Comparison of ENCODE assay signal across 8 mouse cellular contexts in genomic region chr16:10411764-10412746, GRCm38 (mm10). TPM values are rescaled to one million over a fixed set of nuclear protein-coding genes. Genes with fewer than 3 reads are reported as not detected.
A peak's percentile ranks its signal among the peaks of the same experiment; 100 is the strongest.
DNase-seq lines count a peak whose midpoint lies in the region; ATAC-seq and TF ChIP-seq lines count a peak whose summit lies in the region.

Gene Nubp1, plus strand, starts transcription at chr16:10411948.

- peak; percentile 85; the same call in 1 of the 2 replicates for TF ChIP-seq POLR2A in bone marrow, adult 2 months (IDR thresholded peaks at IDR 0.05; ENCODE audit: borderline replicate concordance, control insufficient read depth, low read depth, low read length)

- H3K27ac ChIP-seq in bone marrow, adult 2 months (ENCODE audit: control insufficient read depth, insufficient read depth, low read depth, low read length, poor library complexity) = peak within 1 kb of the TSS; percentile 97
- H3K27ac ChIP-seq in embryonic facial prominence, embryonic 15.5 days (replicated peaks) = peak within 1 kb of the TSS; percentile 93
- peak within 1 kb of the TSS; percentile 84 for H3K27ac ChIP-seq in kidney, embryonic 14.5 days (ENCODE audit: low read depth, low read length)
- H3K27ac ChIP-seq in limb, embryonic 15.5 days = peak within 1 kb of the TSS; percentile 95

- H3K4me1 ChIP-seq in bone marrow, adult 2 months (ENCODE audit: control insufficient read depth, insufficient read depth, low read length) = peaks cover 1% of the 10 kb centered on the region
- peaks cover 9% of the 10 kb centered on the region for H3K4me1 ChIP-seq in embryonic facial prominence, embryonic 15.5 days
- peaks cover 10% of the 10 kb centered on the region for H3K4me1 ChIP-seq in kidney, embryonic 14.5 days (ENCODE audit: control insufficient read depth, insufficient read depth, low read length)
- H3K4me1 ChIP-seq in limb, embryonic 15.5 days = peaks cover 10% of the 10 kb centered on the region

- no peaks in the 10 kb centered on the region for H3K27me3 ChIP-seq in embryonic facial prominence, embryonic 15.5 days
- H3K27me3 ChIP-seq in kidney, embryonic 14.5 days (ENCODE audit: control insufficient read depth, insufficient read depth, low read length) = no peaks in the 10 kb centered on the region
- no peaks in the 10 kb centered on the region for H3K27me3 ChIP-seq in limb, embryonic 15.5 days

- TF ChIP-seq CTCF in bone marrow, adult 2 months (IDR thresholded peaks at IDR 0.05; ENCODE audit: control insufficient read depth, insufficient read depth, low read length) = no peak

- peak within 1 kb of the TSS; percentile 71 for H3K9ac ChIP-seq in embryonic facial prominence, embryonic 15.5 days
- H3K9ac ChIP-seq in kidney, embryonic 14.5 days (ENCODE audit: low read depth, low read length) = peak within 1 kb of the TSS; percentile 73
- H3K9ac ChIP-seq in limb, embryonic 15.5 days = peak within 1 kb of the TSS; percentile 79

- WGBS in bone marrow, adult 2 months = 3% methylated on average over 56 of the region's 56 CpGs
- WGBS in embryonic facial prominence, embryonic 15.5 days = 2% methylated on average over 56 of the region's 56 CpGs
- WGBS in kidney, embryonic 14.5 days = 3% methylated on average over 56 of the region's 56 CpGs
- WGBS in limb, embryonic 15.5 days = 3% methylated on average over 56 of the region's 56 CpGs

- peaks cover 36% of the 10 kb centered on the region for H3K36me3 ChIP-seq in embryonic facial prominence, embryonic 15.5 days
- peaks cover 33% of the 10 kb centered on the region for H3K36me3 ChIP-seq in kidney, embryonic 14.5 days (ENCODE audit: control insufficient read depth, insufficient read depth, low read length)
- peaks cover 38% of the 10 kb centered on the region for H3K36me3 ChIP-seq in limb, embryonic 15.5 days

- H3K9me3 ChIP-seq in embryonic facial prominence, embryonic 15.5 days (replicated peaks) = no peaks in the 10 kb centered on the region
- H3K9me3 ChIP-seq in kidney, embryonic 14.5 days (ENCODE audit: control insufficient read depth, low read length) = no peaks in the 10 kb centered on the region
- H3K9me3 ChIP-seq in limb, embryonic 15.5 days = no peaks in the 10 kb centered on the region

- peak; percentile 96 for DNase-seq in 416B (ENCODE audit: low read depth)
- DNase-seq in heart, adult 9 months (ENCODE audit: low spot score in 2 of 2) = peak; percentile 95 to 96
- DNase-seq in monocyte, adult 2 months (ENCODE audit: low read depth in 1 of 2, low spot score in 2 of 2) = peak; percentile 77 to 86
- DNase-seq in spleen, postnatal 36 days (ENCODE audit: low spot score in 2 of 2) = peak; percentile 93

- peak within 1 kb of the TSS; percentile 75 for H3K4me2 ChIP-seq in embryonic facial prominence, embryonic 15.5 days (replicated peaks)
- H3K4me2 ChIP-seq in kidney, embryonic 14.5 days (replicated peaks; ENCODE audit: low read depth, low read length) = peak within 1 kb of the TSS; percentile 74
- peak within 1 kb of the TSS; percentile 73 for H3K4me2 ChIP-seq in limb, embryonic 15.5 days

- ATAC-seq in embryonic facial prominence, embryonic 15.5 days (ENCODE audit: insufficient number of reproducible peaks, low FRiP score, low TSS enrichment, low read depth) = peak; percentile 95
- ATAC-seq in kidney, embryonic 14.5 days (ENCODE audit: low FRiP score, low TSS enrichment) = peak; percentile 95
- peak; percentile 94 for ATAC-seq in limb, embryonic 15.5 days (ENCODE audit: insufficient number of reproducible peaks, low FRiP score, low TSS enrichment, low read depth)

- H3K4me3 ChIP-seq in bone marrow, adult 2 months (replicated peaks; ENCODE audit: control insufficient read depth, low read depth, low read length) = peak within 1 kb of the TSS; percentile 99
- peak within 1 kb of the TSS; percentile 93 for H3K4me3 ChIP-seq in embryonic facial prominence, embryonic 15.5 days (replicated peaks)
- peak within 1 kb of the TSS; percentile 64 for H3K4me3 ChIP-seq in kidney, embryonic 14.5 days (ENCODE audit: low read length)
- peak within 1 kb of the TSS; percentile 88 for H3K4me3 ChIP-seq in limb, embryonic 15.5 days

RNA-seq across cellular contexts. Expression of gene Nubp1, which starts in this region (rescaled TPM):
- polyA plus RNA-seq in bone marrow, adult 2 months (2011; ENCODE audit: insufficient read depth, insufficient read length, low replicate concordance, missing spikeins) = 12.7 and 21.4 TPM in 2 replicates
- polyA plus RNA-seq in embryonic facial prominence, embryonic 15.5 days (2015; fragmentation: Nextera tagmentation; extraction: Ambion mirVana) = 47.1 and 54.7 TPM in 2 replicates
- 69.9 and 77.1 TPM in 2 replicates for polyA plus RNA-seq in kidney, embryonic 14.5 days (2014; fragmentation: Nextera tagmentation; extraction: Ambion mirVana)
- polyA plus RNA-seq in limb, embryonic 15.5 days (2015; fragmentation: Nextera tagmentation; extraction: Ambion mirVana) = 44.1 and 46.1 TPM in 2 replicates

Comparison
In these comparisons a context has a peak if more than half of its experiments do, and no peak if none do; other contexts are left out.
1. Peak in every context shown above with its lines: DNase-seq, ATAC-seq, H3K4me3 ChIP-seq and H3K27ac ChIP-seq.